Mouse (Mus musculus) hematopoietic stem cell, adult 5-6 weeks (primary cell): ENCODE measurements at regions not wholly inside any gene's neighbourhood (a gene's known extent, or its start where the extent isn't known, plus 50 kb on each side); places are given as distances from the start of the nearest gene placed in this dataset.

Source experiments
- ATAC-seq, 2 experiments: fragments of 125-278 bp in 1 of 2; replicated peaks in 1 of 2; 2 replicates each; pipeline ENCODE4 v1.8.0; 2016 to 2017; ENCODE audit warnings: inconsistent platforms in 2 of 2, mild to moderate bottlenecking in 2 of 2, moderate number of reproducible peaks in 2 of 2, low read depth in 1 of 2, moderate TSS enrichment in 1 of 2; ENCODE audit not compliant: low FRiP score in 2 of 2, poor library complexity in 2 of 2, severe bottlenecking in 2 of 2, insufficient read depth in 1 of 2, low TSS enrichment in 1 of 2

- no peak for ATAC-seq
Measured at GRCm38 (mm10) chrX:10904889-10905288, 190.1 kb downstream of the Mid1ip1 start.

DNA sequence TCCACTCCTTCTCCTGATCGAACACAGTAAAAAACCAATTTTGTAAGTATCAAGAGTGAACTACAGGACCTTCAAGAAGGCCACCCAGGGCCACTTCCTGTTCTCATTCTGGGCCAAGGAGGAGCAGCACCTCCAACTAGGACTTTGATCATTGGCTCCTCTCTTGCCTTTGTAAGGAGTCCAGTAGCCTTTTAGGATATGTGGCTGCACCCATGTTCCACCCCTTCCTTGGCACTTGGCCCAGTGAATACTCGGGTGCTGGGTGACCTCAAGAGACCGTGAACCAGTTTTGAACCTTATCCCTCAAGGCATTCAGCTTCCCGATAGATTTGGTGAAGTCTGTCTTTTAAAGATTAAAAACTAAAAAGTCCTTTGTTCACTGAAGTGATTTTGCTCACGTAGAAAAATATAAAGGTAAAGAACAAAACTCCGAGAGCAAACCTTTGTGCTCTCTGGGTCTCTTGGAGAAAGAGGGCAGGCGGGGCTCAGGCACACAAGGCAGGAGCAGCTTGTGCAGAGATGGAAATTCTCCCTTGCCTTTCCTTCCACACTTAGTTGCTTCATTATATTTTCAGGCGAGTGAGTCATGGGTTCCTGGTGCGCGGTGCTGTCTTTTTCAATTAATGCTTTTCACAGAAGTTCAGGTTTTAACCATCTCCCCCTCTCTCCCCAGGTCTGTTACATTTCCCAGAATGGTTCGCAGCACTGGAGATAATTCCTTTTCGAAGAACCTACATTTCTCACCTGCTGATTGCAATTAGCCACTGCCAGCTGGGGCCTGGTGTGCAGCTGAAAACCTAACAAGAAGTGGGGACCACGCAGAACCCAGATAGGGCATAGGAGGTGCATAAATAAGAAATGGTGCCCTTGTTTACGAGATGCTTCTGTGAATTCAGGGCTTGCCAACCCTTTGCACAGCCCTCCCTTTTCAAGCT is 196.6 kb downstream of the Mid1ip1 start:
- no peak for ATAC-seq
